Mouse (Mus musculus) lung, embryonic 15.5 days (tissue): ENCODE data around the gene 4930519G04Rik. TPM values are rescaled to one million over a fixed set of nuclear protein-coding genes. Genes with fewer than 3 reads are reported as not detected.
A peak's percentile ranks its signal among the peaks of the same experiment; 100 is the strongest.
"Not testable (repeated sequence)": the region's sequence is repeated elsewhere in the genome, so short reads cannot be mapped to it uniquely, and the experiment has no call there.

Source experiments
- ATAC-seq: fragments of 200-750 bp; cut with Nextera tagmentation; 2 replicates; pipeline ENCODE4 v1.8.0; 2017; ENCODE audit warnings: moderate number of reproducible peaks, borderline replicate concordance; ENCODE audit not compliant: low FRiP score, low TSS enrichment; ENCODE audit errors: extremely low read depth
- H3K27ac ChIP-seq: fragments of 300-500 bp; sonication (generic); 2 replicates; pipeline ENCODE4 v1.5.1; 2015; ENCODE audit warnings: moderate library complexity, mild to moderate bottlenecking, inconsistent platforms
- H3K27me3 ChIP-seq: fragments of 300-500 bp; sonication (generic); 2 replicates; pipeline ENCODE4 v1.6.1; 2015; ENCODE audit warnings: inconsistent platforms
- H3K36me3 ChIP-seq: fragments of 300-500 bp; sonication (generic); 2 replicates; pipeline ENCODE4 v1.6.1; 2015; ENCODE audit warnings: inconsistent platforms
- H3K4me1 ChIP-seq: fragments of 300-500 bp; sonication (generic); 2 replicates; pipeline ENCODE4 v1.6.1; 2015; ENCODE audit warnings: inconsistent platforms
- H3K4me2 ChIP-seq: fragments of 300-500 bp; sonication (generic); 2 replicates; pipeline ENCODE4 v1.6.1; 2015; ENCODE audit warnings: inconsistent platforms, mild to moderate bottlenecking, moderate library complexity
- H3K4me3 ChIP-seq: fragments of 300-500 bp; sonication (generic); 2 replicates; pipeline ENCODE4 v1.5.1; 2015; ENCODE audit warnings: mild to moderate bottlenecking, inconsistent platforms
- H3K9ac ChIP-seq: fragments of 300-500 bp; sonication (generic); 2 replicates; pipeline ENCODE4 v1.6.1; 2015; ENCODE audit warnings: inconsistent platforms
- H3K9me3 ChIP-seq: fragments of 300-500 bp; sonication (generic); 2 replicates; pipeline ENCODE4 v1.6.1; 2016; ENCODE audit warnings: inconsistent platforms
- WGBS: fragments of 180-500 bp; shearing (Covaris S2); methylation state at CpG from one replicate; pipeline ENCODE4 v1.1.7; 2015; 5-methylcytosine and 5-hydroxymethylcytosine counted together
- polyA plus RNA-seq: library from polyadenylated mRNA; unstranded; fragments of >200 nt; fragmentation: Nextera tagmentation; extraction: Ambion mirVana; gene quantifications from 2 replicates; pipeline ENCODE4 v1.2.1, GENCODE M21; 2015

The 4930519G04Rik gene
- not detected in 2 replicates for polyA plus RNA-seq

DNA sequence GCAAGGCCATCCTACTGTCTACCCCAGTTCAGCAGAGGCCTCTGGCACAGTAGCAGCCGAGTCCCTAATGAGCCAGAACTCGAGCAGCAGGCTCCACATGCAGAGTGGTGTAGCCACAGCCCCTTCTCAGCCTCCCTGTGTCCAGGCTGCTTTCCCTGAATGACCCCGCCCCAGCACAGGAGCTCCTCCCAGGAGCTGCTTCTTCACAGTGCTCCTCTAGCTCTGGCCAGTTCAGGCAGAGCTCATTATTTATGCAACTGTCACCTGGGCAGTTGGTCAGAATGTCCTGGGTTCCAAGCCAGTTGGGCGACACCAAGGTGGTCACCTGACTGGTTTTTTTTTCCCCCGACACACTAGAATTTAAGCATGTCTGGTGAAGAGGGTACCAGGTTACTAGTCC, at the start of gene 4930519G04Rik:
TSS of gene 4930519G04Rik (plus strand) at position 301 of the 400 bp plus-strand sequence.
- H3K27me3 ChIP-seq, result peaks cover 14% of the 10 kb centered on the region
- H3K4me1 ChIP-seq, H3K9ac ChIP-seq, ATAC-seq, H3K27ac ChIP-seq, H3K9me3 ChIP-seq, H3K36me3 ChIP-seq, H3K4me3 ChIP-seq, H3K4me2 ChIP-seq: not testable (repeated sequence)
- WGBS, result 56% methylated on average over 3 of the region's 5 CpGs

DNA sequence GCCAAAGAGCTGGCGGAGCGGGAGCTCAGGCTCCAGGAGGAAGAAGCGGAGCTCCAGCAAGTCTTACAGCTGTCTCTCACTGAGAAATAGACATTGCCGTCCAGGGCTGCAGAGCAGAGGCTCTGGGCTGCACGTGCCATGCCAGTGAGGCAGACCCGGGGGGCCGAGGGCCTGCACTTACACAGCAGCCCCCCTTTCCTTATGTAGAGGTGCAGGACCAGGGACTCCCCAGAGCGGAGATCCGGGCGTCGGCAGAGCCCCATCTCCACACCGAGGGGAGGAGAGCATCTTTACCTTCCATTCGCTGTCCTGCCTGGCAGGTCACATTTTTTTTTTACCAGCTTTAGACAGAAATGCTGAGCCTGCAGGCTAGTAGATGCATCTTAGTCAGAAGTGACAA, 49.1 kb upstream of the 4930519G04Rik start:
- 87% methylated on average over 13 of the region's 13 CpGs for WGBS
- Histone ChIP-seq H3K27ac (no peak overlapping the region), H3K27me3 (no peaks in the 10 kb centered on the region), H3K4me2 (no peak overlapping the region), H3K9me3 (no peaks in the 10 kb centered on the region), H3K9ac (no peak overlapping the region), H3K36me3 (peaks cover 59% of the 10 kb centered on the region), H3K4me1 (0 out of 2 replicates have a peak, but pooled peaks cover 3% of the 10 kb centered on the region), H3K4me3 (no peak overlapping the region)
- ATAC-seq, result no peak

GRCm38 (mm10) chr5:114804958-114805357, 48.5 kb upstream of the 4930519G04Rik start:
- Histone ChIP-seq H3K4me3 (no peak overlapping the region), H3K4me1 (0 out of 2 replicates have a peak, but pooled peaks cover 3% of the 10 kb centered on the region), H3K36me3 (peaks cover 55% of the 10 kb centered on the region), H3K4me2 (no peak overlapping the region), H3K9me3 (no peaks in the 10 kb centered on the region), H3K27me3 (no peaks in the 10 kb centered on the region), H3K9ac (no peak overlapping the region), H3K27ac (no peak overlapping the region)
- no peak; the same call in 1 of the 2 replicates for ATAC-seq
- WGBS, result 55% methylated on average over 3 of the region's 3 CpGs

GRCm38 (mm10) chr5:114805436-114806350, 47.8 kb upstream of the 4930519G04Rik start:
- WGBS, result 66% methylated on average over 15 of the region's 15 CpGs
- Histone ChIP-seq H3K4me1 (0 out of 2 replicates have a peak, but pooled peaks cover 3% of the 10 kb centered on the region), H3K9ac (0 out of 2 replicates have a peak overlapping the region, but pooled peaks have one; percentile 3), H3K27ac (peak overlapping the region; percentile 69), H3K9me3 (no peaks in the 10 kb centered on the region), H3K4me3 (no peak overlapping the region), H3K36me3 (peaks cover 55% of the 10 kb centered on the region), H3K27me3 (no peaks in the 10 kb centered on the region), H3K4me2 (peak overlapping the region; percentile 7; the same call in 1 of the 2 replicates)
- ATAC-seq, result no peak

GRCm38 (mm10) chr5:114806636-114807035, 46.8 kb upstream of the 4930519G04Rik start:
- 0 out of 2 replicates have a peak, but pooled peaks cover 3% of the 10 kb centered on the region for H3K4me1 ChIP-seq
- ATAC-seq, result no peak
- H3K36me3 ChIP-seq, result peaks cover 50% of the 10 kb centered on the region
- H3K27me3 ChIP-seq, result no peaks in the 10 kb centered on the region
- H3K9ac ChIP-seq, result no peak overlapping the region
- H3K27ac ChIP-seq, result peak overlapping the region; percentile 69
- H3K9me3 ChIP-seq, result no peaks in the 10 kb centered on the region
- H3K4me2 ChIP-seq, result peak overlapping the region; percentile 7; the same call in 1 of the 2 replicates
- no peak overlapping the region for H3K4me3 ChIP-seq
- 75% methylated on average over 8 of the region's 8 CpGs for WGBS

- H3K36me3 ChIP-seq, result peaks cover 46% of the 10 kb centered on the region
- no peak overlapping the region for H3K9ac ChIP-seq
- 0 out of 2 replicates have a peak, but pooled peaks cover 3% of the 10 kb centered on the region for H3K4me1 ChIP-seq
- H3K27ac ChIP-seq, result peak overlapping the region; percentile 69; the same call in 1 of the 2 replicates
- no peak overlapping the region for H3K4me3 ChIP-seq
- no peaks in the 10 kb centered on the region for H3K9me3 ChIP-seq
- H3K4me2 ChIP-seq, result no peak overlapping the region
- ATAC-seq, result no peak
- WGBS, result 52% methylated on average over 9 of the region's 9 CpGs
- no peaks in the 10 kb centered on the region for H3K27me3 ChIP-seq
Observed at GRCm38 (mm10) chr5:114807063-114807462, 46.4 kb upstream of the 4930519G04Rik start.

- Histone ChIP-seq H3K4me3 (no peak overlapping the region), H3K27ac (peak overlapping the region; percentile 69; the same call in 1 of the 2 replicates), H3K36me3 (peaks cover 42% of the 10 kb centered on the region), H3K9ac (no peak overlapping the region), H3K4me2 (no peak overlapping the region), H3K27me3 (no peaks in the 10 kb centered on the region), H3K4me1 (peaks cover 7% of the 10 kb centered on the region; the same call in 1 of the 2 replicates), H3K9me3 (no peaks in the 10 kb centered on the region)
- 33% methylated on average over 8 of the region's 8 CpGs for WGBS
- no peak for ATAC-seq
Observed at GRCm38 (mm10) chr5:114807468-114807867, 46.0 kb upstream of the 4930519G04Rik start.

GRCm38 (mm10) chr5:114807893-114808292, 45.6 kb upstream of the 4930519G04Rik start:
- peaks cover 11% of the 10 kb centered on the region for H3K4me1 ChIP-seq
- ATAC-seq, result no peak
- H3K4me3 ChIP-seq, result no peak overlapping the region
- no peak overlapping the region for H3K27ac ChIP-seq
- H3K4me2 ChIP-seq, result no peak overlapping the region
- peaks cover 37% of the 10 kb centered on the region for H3K36me3 ChIP-seq
- 72% methylated on average over 6 of the region's 6 CpGs for WGBS
- no peaks in the 10 kb centered on the region for H3K9me3 ChIP-seq
- H3K9ac ChIP-seq, result no peak overlapping the region
- H3K27me3 ChIP-seq, result no peaks in the 10 kb centered on the region

- Histone ChIP-seq H3K36me3 (peaks cover 33% of the 10 kb centered on the region), H3K9ac (no peak overlapping the region), H3K4me3 (no peak overlapping the region), H3K9me3 (no peaks in the 10 kb centered on the region), H3K27me3 (no peaks in the 10 kb centered on the region), H3K27ac (no peak overlapping the region), H3K4me1 (peaks cover 12% of the 10 kb centered on the region), H3K4me2 (no peak overlapping the region)
- ATAC-seq, result no peak
- WGBS, result 78% methylated on average over 8 of the region's 8 CpGs
Observed at GRCm38 (mm10) chr5:114808385-114808784, 45.1 kb upstream of the 4930519G04Rik start.

GRCm38 (mm10) chr5:114809181-114809756, 44.2 kb upstream of the 4930519G04Rik start:
- Histone ChIP-seq H3K9ac (no peak overlapping the region), H3K27ac (no peak overlapping the region), H3K4me1 (peaks cover 12% of the 10 kb centered on the region), H3K9me3 (no peaks in the 10 kb centered on the region), H3K27me3 (no peaks in the 10 kb centered on the region), H3K4me2 (no peak overlapping the region), H3K4me3 (no peak overlapping the region), H3K36me3 (peaks cover 24% of the 10 kb centered on the region)
- 78% methylated on average over 10 of the region's 10 CpGs for WGBS
- ATAC-seq, result no peak

GRCm38 (mm10) chr5:114809826-114810225, 43.6 kb upstream of the 4930519G04Rik start:
- H3K9ac ChIP-seq, result no peak overlapping the region
- H3K4me2 ChIP-seq, result no peak overlapping the region
- H3K4me1 ChIP-seq, result peaks cover 12% of the 10 kb centered on the region
- no peaks in the 10 kb centered on the region for H3K27me3 ChIP-seq
- no peak for ATAC-seq
- no peak overlapping the region for H3K27ac ChIP-seq
- peaks cover 18% of the 10 kb centered on the region for H3K36me3 ChIP-seq
- 85% methylated on average over 5 of the region's 5 CpGs for WGBS
- H3K4me3 ChIP-seq, result no peak overlapping the region
- H3K9me3 ChIP-seq, result no peaks in the 10 kb centered on the region
